Mouse (Mus musculus) lung, adult 2 months (tissue): ENCODE results near the gene Tcstv3.

Experiments used
- CTCF ChIP-seq: fragments of 200-500 bp; IDR thresholded peaks from 2 replicates; pipeline ENCODE4 v1.5.1; 2011; ENCODE audit warnings: mild to moderate bottlenecking, low read length, control low read depth; ENCODE audit not compliant: insufficient read depth
- POLR2A ChIP-seq: fragments of 200-500 bp; IDR thresholded peaks from 2 replicates; pipeline ENCODE4 v1.6.1; 2011; ENCODE audit warnings: low read depth, mild to moderate bottlenecking, control low read depth, low read length, borderline replicate concordance; ENCODE audit errors: extremely low read depth

GRCm38 (mm10) chr13:120299324-120299894 is 17.3 kb upstream of the Tcstv3 start:
- no peak for TF ChIP-seq POLR2A
- TF ChIP-seq CTCF: no peak
